Mouse (Mus musculus) intestine, postnatal 0 days (tissue): ENCODE results near the gene Izumo1r. TPM values are rescaled to one million over a fixed set of nuclear protein-coding genes. Genes with fewer than 3 reads are reported as not detected.
A peak's percentile ranks its signal among the peaks of the same experiment; 100 is the strongest.

Source experiments
- ATAC-seq: fragments of 200-750 bp; cut with Nextera tagmentation; 2 replicates; pipeline ENCODE4 v1.8.0; 2017; ENCODE audit warnings: mild to moderate bottlenecking, moderate TSS enrichment, moderate library complexity
- H3K27ac ChIP-seq: fragments of 300-500 bp; sonication (generic); 2 replicates; pipeline ENCODE4 v1.5.1; 2014; ENCODE audit warnings: mild to moderate bottlenecking, low read depth, low read length, moderate library complexity
- H3K27me3 ChIP-seq: fragments of 300-500 bp; sonication (generic); replicated peaks from 2 replicates; pipeline ENCODE4 v1.6.1; 2014; ENCODE audit warnings: low read length, mixed read lengths; ENCODE audit not compliant: control insufficient read depth, insufficient read depth
- H3K36me3 ChIP-seq: fragments of 300-500 bp; sonication (generic); 2 replicates; pipeline ENCODE4 v1.6.1; 2014; ENCODE audit warnings: mild to moderate bottlenecking, moderate library complexity; ENCODE audit not compliant: control insufficient read depth, insufficient read depth
- H3K4me1 ChIP-seq: fragments of 300-500 bp; sonication (generic); replicated peaks from 2 replicates; pipeline ENCODE4 v1.6.1; 2014; ENCODE audit warnings: antibody characterized with exemption, low read length, mixed read lengths; ENCODE audit not compliant: control insufficient read depth, insufficient read depth
- H3K4me2 ChIP-seq: fragments of 300-500 bp; sonication (generic); replicated peaks from 2 replicates; pipeline ENCODE4 v1.6.1; 2014; ENCODE audit warnings: low read depth, mild to moderate bottlenecking, moderate library complexity
- H3K4me3 ChIP-seq: fragments of 300-500 bp; sonication (generic); 2 replicates; pipeline ENCODE4 v1.5.1; 2014; ENCODE audit warnings: low read depth, low read length
- H3K9ac ChIP-seq: fragments of 300-500 bp; sonication (generic); 2 replicates; pipeline ENCODE4 v1.6.1; 2014; ENCODE audit warnings: mild to moderate bottlenecking, low read depth, low read length
- H3K9me3 ChIP-seq: fragments of 300-500 bp; sonication (generic); 2 replicates; pipeline ENCODE4 v1.6.1; 2016; ENCODE audit warnings: mixed run types; ENCODE audit not compliant: control insufficient read depth
- CTCF ChIP-seq: sonication (generic); IDR thresholded peaks from 2 replicates; pipeline ENCODE4 v1.5.1; 2016; ENCODE audit warnings: low read depth, mild to moderate bottlenecking, control low read depth, antibody characterized with exemption, moderate library complexity
- WGBS: fragments of 180-500 bp; shearing (Covaris S2); extraction: QIAGEN DNeasy Blood & Tissue Kit; methylation state at CpG from one replicate; pipeline ENCODE4 v1.1.7; 2014; 5-methylcytosine and 5-hydroxymethylcytosine counted together
- polyA plus RNA-seq: library from polyadenylated mRNA; unstranded; fragments of >200 nt; fragmentation: Nextera tagmentation; extraction: Ambion mirVana; gene quantifications from 2 replicates; pipeline ENCODE4 v1.2.1, GENCODE M21; 2015

Gene Izumo1r
- polyA plus RNA-seq, 1 experiment from 2014 or later = not detected

DNA sequence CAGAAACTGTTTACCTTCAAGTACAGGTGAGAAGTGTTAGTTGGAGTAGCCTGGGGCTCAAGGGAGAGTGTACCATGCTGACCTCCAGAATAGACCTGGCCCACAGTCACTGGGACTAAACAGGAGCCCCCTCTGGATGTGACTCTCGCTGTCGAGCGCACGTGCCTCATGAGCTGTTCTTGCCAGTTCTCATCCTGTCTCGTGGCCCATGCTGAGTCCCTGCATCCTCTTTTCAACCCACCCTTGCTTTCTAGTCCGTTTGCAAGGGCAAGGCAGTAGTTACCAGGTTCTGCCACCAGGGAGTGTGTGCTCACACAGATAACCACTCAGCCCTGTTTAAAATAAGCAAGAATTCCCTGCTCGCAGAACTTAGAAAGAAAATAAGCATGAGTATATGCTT lies 36.8 kb downstream of the Izumo1r start:
- no peaks in the 10 kb centered on the region for H3K9me3 ChIP-seq
- no peaks in the 10 kb centered on the region for H3K4me1 ChIP-seq
- WGBS = 30% methylated on average over 7 of the region's 7 CpGs
- no peak overlapping the region for H3K4me2 ChIP-seq
- H3K27ac ChIP-seq = no peak overlapping the region
- no peak overlapping the region for H3K9ac ChIP-seq
- peaks cover 6% of the 10 kb centered on the region; the same call in 1 of the 2 replicates for H3K27me3 ChIP-seq
- TF ChIP-seq CTCF = peak; percentile 83
- H3K36me3 ChIP-seq = no peaks in the 10 kb centered on the region
- H3K4me3 ChIP-seq = no peak overlapping the region
- ATAC-seq = no peak

DNA sequence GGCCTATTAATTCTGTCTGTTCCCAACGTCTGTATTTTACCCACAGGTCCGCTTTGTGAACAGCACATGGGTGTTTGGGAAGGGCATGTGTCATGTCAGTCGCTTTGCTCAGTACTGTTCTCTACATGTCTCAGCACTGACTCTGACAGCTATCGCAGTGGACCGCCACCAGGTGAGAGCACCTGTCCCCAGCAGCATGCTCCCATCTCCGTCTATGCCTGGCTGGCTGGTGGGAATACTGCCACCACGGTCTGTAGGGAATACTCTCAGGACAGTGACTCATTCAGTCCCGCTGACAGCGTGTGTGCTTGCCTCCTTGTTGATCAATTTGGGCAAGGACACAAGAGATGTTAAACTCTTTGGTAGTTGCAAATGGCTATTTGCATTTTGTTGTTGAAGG lies 39.0 kb downstream of the Izumo1r start:
- Histone ChIP-seq H3K27ac (no peak overlapping the region), H3K4me1 (no peaks in the 10 kb centered on the region; the same call in none of the 2 replicates), H3K4me3 (no peak overlapping the region), H3K27me3 (peaks cover 19% of the 10 kb centered on the region), H3K9me3 (no peaks in the 10 kb centered on the region), H3K4me2 (no peak overlapping the region), H3K36me3 (no peaks in the 10 kb centered on the region), H3K9ac (no peak overlapping the region)
- ATAC-seq = no peak
- WGBS = 76% methylated on average over 9 of the region's 9 CpGs
- no peak for TF ChIP-seq CTCF

DNA sequence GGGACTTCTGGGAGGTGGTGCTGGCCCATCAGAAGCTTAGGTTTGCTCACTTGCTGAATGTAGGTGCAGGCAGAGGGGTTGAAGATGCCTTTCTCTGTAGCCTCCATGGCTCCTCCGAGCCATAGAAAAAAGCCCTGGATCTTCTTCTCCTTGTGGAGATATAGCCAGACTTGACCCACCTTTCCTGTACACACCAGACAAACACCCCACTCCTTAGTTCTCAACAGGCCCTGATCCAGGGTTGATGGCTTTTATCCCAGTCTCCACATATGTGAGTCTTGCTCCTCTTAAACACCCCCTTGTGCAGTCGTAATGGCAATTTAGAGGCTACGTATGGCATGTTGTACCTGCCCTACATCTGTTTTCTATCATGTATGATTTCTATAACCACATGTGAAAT lies 40.6 kb downstream of the Izumo1r start:
- H3K9me3 ChIP-seq = no peaks in the 10 kb centered on the region
- H3K9ac ChIP-seq = no peak overlapping the region
- peaks cover 34% of the 10 kb centered on the region for H3K27me3 ChIP-seq
- no peak for ATAC-seq
- no peak overlapping the region for H3K4me2 ChIP-seq
- no peaks in the 10 kb centered on the region; the same call in none of the 2 replicates for H3K4me1 ChIP-seq
- no peak for TF ChIP-seq CTCF
- H3K27ac ChIP-seq = no peak overlapping the region
- no peak overlapping the region for H3K4me3 ChIP-seq
- WGBS = 85% methylated on average over 3 of the region's 3 CpGs
- no peaks in the 10 kb centered on the region for H3K36me3 ChIP-seq

DNA sequence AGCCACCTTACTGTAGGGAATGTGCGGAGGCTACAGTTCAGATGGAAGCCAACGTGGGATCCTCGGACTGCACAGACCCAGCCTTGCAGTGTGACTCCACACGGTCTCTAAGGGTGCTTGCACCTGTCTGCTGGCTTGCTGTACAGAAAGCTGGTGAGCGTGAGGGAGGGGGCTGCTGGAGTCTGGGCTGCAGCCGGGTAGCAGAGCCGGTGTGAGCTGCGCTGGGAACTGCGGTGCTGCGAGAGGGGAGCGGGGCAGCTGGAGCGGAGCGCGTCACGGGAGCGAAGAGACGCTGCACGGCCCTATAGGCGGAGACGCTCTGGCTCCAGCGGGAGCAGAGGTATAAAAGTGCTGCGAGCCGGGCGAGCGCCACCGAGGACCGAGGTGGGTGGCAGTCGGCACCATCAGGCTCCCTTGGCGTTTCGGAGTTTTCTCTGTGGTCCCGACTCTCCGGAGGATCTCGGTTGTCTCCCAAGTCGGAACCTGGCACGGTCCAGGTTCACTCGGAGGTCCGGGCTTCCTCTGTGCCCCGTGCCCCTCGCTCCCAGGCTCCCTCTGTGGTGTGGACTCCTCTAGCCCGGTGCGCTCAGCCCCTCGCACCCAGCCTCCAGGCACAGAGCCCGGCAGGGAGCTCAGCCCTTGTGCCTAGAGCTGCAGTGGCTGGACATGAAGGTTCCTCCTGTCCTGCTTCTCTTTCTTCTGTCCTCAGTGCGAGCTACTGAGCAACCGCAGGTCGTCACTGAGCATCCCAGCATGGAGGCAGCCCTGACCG lies 43.7 kb downstream of the Izumo1r start, which contains the start of gene Gpr83:
Gene Gpr83, plus strand, starts transcription at position 343 of the 772 bp plus-strand sequence.
- Histone ChIP-seq H3K9ac (no peak within 1 kb of the TSS), H3K4me2 (peak within 1 kb of the TSS; percentile 79), H3K9me3 (no peaks in the 10 kb centered on the region), H3K4me1 (no peaks in the 10 kb centered on the region; the same call in none of the 2 replicates), H3K27ac (no peak within 1 kb of the TSS), H3K27me3 (peaks cover 34% of the 10 kb centered on the region), H3K36me3 (no peaks in the 10 kb centered on the region), H3K4me3 (peak within 1 kb of the TSS; percentile 40)
- no peak for TF ChIP-seq CTCF
- WGBS = 1% methylated on average over 46 of the region's 47 CpGs
- ATAC-seq = peak; percentile 62; the same call in 1 of the 2 replicates

DNA sequence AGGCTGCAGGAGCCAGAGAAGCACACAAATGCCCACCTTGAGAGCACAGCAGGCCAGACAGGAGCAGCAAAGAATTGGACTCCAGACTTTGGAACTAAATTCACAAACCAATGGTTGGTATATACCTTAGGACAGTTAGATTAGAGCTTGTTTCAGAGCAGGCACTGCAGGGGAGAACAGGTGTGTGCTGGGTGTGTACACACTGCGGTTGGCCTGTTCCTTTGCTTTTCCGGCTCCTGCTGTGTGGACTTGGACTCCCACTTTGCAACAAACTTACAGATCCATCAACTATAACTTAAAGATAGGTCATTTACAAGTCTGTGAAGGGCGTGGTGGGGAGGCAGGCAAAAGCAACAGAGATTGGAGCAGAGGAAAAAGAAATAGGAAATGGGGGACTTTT lies 45.0 kb downstream of the Izumo1r start:
- no peak for TF ChIP-seq CTCF
- no peak overlapping the region for H3K4me3 ChIP-seq
- no peaks in the 10 kb centered on the region for H3K9me3 ChIP-seq
- H3K4me2 ChIP-seq = no peak overlapping the region
- WGBS = 50% methylated on average over 3 of the region's 3 CpGs
- no peaks in the 10 kb centered on the region; the same call in none of the 2 replicates for H3K4me1 ChIP-seq
- H3K27ac ChIP-seq = no peak overlapping the region
- ATAC-seq = peak; percentile 56; the same call in 1 of the 2 replicates
- H3K27me3 ChIP-seq = peaks cover 34% of the 10 kb centered on the region
- H3K9ac ChIP-seq = no peak overlapping the region
- H3K36me3 ChIP-seq = no peaks in the 10 kb centered on the region

DNA sequence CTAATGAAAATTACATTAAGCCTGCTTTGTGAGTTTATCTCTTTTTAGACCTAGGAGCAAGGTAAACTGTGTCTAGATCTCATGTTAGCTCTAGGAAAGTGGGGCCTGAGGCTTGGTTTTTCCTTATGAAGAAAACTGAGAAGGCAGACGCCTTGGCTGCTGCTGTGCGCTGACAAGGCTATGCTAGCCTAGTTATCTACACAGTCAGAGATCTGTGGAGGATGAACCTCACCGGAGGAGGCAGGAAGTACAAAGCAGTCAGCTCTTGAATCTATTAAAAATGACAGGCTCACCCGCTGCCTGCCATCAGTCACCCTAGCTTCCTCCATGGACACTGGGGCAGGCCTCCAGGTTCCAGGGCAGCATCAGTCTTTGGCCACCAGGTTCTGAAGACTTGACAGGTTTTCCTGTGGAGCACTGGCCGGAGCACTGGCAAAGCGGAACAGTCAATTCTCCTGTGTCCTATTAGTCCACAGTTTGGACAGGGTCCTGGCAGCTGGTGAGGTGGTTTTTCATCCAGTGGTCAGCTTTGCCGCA lies 45.5 kb downstream of the Izumo1r start:
- Histone ChIP-seq H3K36me3 (no peaks in the 10 kb centered on the region), H3K27ac (no peak overlapping the region), H3K4me1 (no peaks in the 10 kb centered on the region; the same call in none of the 2 replicates), H3K27me3 (peaks cover 34% of the 10 kb centered on the region), H3K4me2 (no peak overlapping the region), H3K9ac (no peak overlapping the region), H3K4me3 (no peak overlapping the region), H3K9me3 (no peaks in the 10 kb centered on the region)
- ATAC-seq = no peak
- WGBS = 67% methylated on average over 7 of the region's 7 CpGs
- TF ChIP-seq CTCF = no peak
